Mouse (Mus musculus) CH12.LX (cell line): ENCODE data around the gene Emilin3. TPM values are rescaled to one million over a fixed set of nuclear protein-coding genes. Genes with fewer than 3 reads are reported as not detected.

ENCODE experiments used
- DNase-seq: peaks from one replicate; pipeline ENCODE4 v3.0.0-alpha.2; 2013; ENCODE audit errors: extremely low read depth
- H3K27ac ChIP-seq: 2 replicates; pipeline ENCODE4 v1.5.1; 2012; ENCODE audit warnings: low read depth, mild to moderate bottlenecking, control low read depth, moderate library complexity; ENCODE audit not compliant: insufficient read depth
- H3K27me3 ChIP-seq: replicated peaks from 2 replicates; pipeline ENCODE3; 2012; ENCODE audit warnings: inconsistent platforms
- H3K36me3 ChIP-seq, 2 experiments: replicated peaks in 1 of 2; 2 replicates each; pipeline versions ENCODE3 to v1.6.1; 2012; ENCODE audit warnings: inconsistent platforms in 1 of 2, low read length in 1 of 2, mild to moderate bottlenecking in 1 of 2, mixed read lengths in 1 of 2, moderate library complexity in 1 of 2; ENCODE audit not compliant: control insufficient read depth in 1 of 2, insufficient read depth in 1 of 2
- H3K4me1 ChIP-seq, 2 experiments: 2 replicates each; pipeline ENCODE4 v1.6.1; 2012; ENCODE audit warnings: inconsistent platforms in 1 of 2, moderate library complexity in 1 of 2; ENCODE audit not compliant: insufficient read depth in 2 of 2, control insufficient read depth in 1 of 2
- H3K4me2 ChIP-seq: 2 replicates; pipeline ENCODE4 v1.6.1; 2012; ENCODE audit warnings: low read depth, mild to moderate bottlenecking, control low read depth; ENCODE audit not compliant: poor library complexity, insufficient read depth, severe bottlenecking
- H3K4me3 ChIP-seq, 3 experiments: fragments of 150-350 bp in 1 of 3; sonication (generic) in 1 of 3; replicated peaks in 1 of 3; 2 replicates each; pipeline versions ENCODE3 to v1.5.1; 2011 to 2012; ENCODE audit warnings: low read depth in 2 of 3, low read length in 2 of 3, mild to moderate bottlenecking in 2 of 3, moderate library complexity in 2 of 3, control low read depth in 1 of 3, improper control_type of control experiment in 1 of 3, inconsistent platforms in 1 of 3, mixed read lengths in 1 of 3; ENCODE audit not compliant: poor library complexity in 1 of 3
- H3K79me2 ChIP-seq: replicated peaks from 2 replicates; pipeline ENCODE4 v1.6.1; 2012; ENCODE audit warnings: mild to moderate bottlenecking, moderate library complexity; ENCODE audit not compliant: control insufficient read depth, poor library complexity, insufficient read depth, severe bottlenecking; ENCODE audit errors: extremely low read depth
- H3K9ac ChIP-seq: 2 replicates; pipeline ENCODE4 v1.6.1; 2012; ENCODE audit warnings: low read depth, mild to moderate bottlenecking, control low read depth, moderate library complexity; ENCODE audit not compliant: insufficient read depth
- H3K9me3 ChIP-seq: replicated peaks from 2 replicates; pipeline ENCODE3; 2012; ENCODE audit warnings: low read length, inconsistent platforms, mixed read lengths
- BHLHE40 ChIP-seq: IDR thresholded peaks from 2 replicates; pipeline ENCODE4 v1.6.1; 2011; ENCODE audit warnings: mild to moderate bottlenecking, low read depth, low read length, improper control_type of control experiment
- CHD1 ChIP-seq: IDR thresholded peaks from 2 replicates; pipeline ENCODE4 v1.6.1; 2012; ENCODE audit warnings: low read depth, low read length, improper control_type of control experiment, inconsistent platforms
- JUND ChIP-seq: conservative IDR thresholded peaks from 2 replicates; pipeline ENCODE4 v1.6.1; 2011; ENCODE audit warnings: low read depth, low read length, improper control_type of control experiment
- MAFK ChIP-seq: IDR thresholded peaks from 2 replicates; pipeline ENCODE4 v1.6.1; 2011; ENCODE audit warnings: low read length, improper control_type of control experiment; ENCODE audit not compliant: insufficient replicate concordance
- MEF2A ChIP-seq: IDR thresholded peaks from 2 replicates; pipeline ENCODE4 v1.6.1; 2014; ENCODE audit warnings: low read depth, mild to moderate bottlenecking, inconsistent platforms, low read length, improper control_type of control experiment, borderline replicate concordance
- POLR2A ChIP-seq: IDR thresholded peaks from 2 replicates; pipeline ENCODE4 v1.6.1; 2011; ENCODE audit warnings: low read depth, mild to moderate bottlenecking, improper control_type of control experiment, low read length
- RCOR1 ChIP-seq: conservative IDR thresholded peaks from 2 replicates; pipeline ENCODE4 v1.6.1; 2012; ENCODE audit warnings: low read depth, mild to moderate bottlenecking, inconsistent platforms, low read length, improper control_type of control experiment
- TBP ChIP-seq: conservative IDR thresholded peaks from 2 replicates; pipeline ENCODE4 v1.6.1; 2011; ENCODE audit warnings: low read depth, low read length, improper control_type of control experiment
- USF1 ChIP-seq: IDR thresholded peaks from 2 replicates; pipeline ENCODE4 v1.6.1; 2014; ENCODE audit warnings: low read depth, mild to moderate bottlenecking, inconsistent platforms, low read length, improper control_type of control experiment
- ZKSCAN1 ChIP-seq: IDR thresholded peaks from 2 replicates; pipeline ENCODE4 v1.6.1; 2012; ENCODE audit warnings: low read depth, inconsistent platforms, low read length, improper control_type of control experiment, borderline replicate concordance
- ZMIZ1 ChIP-seq: IDR thresholded peaks from 2 replicates; pipeline ENCODE4 v1.6.1; 2012; ENCODE audit warnings: low read depth, mild to moderate bottlenecking, inconsistent platforms, low read length, improper control_type of control experiment
- dilution Hi-C: fragments of 300-500 bp; cut with MboI; formaldehyde crosslinking; loops from 2 replicates; pipeline ENCODE4 v1.14.3; 2020; ENCODE audit warnings: low sequenced_read_pairs; ENCODE audit not compliant: extremely low pct_unique_long_range_greater_than_20kb, extremely low pct_ligation_motif_present
- in situ Hi-C: fragments of 300-500 bp; cut with MboI; formaldehyde crosslinking; loops from 3 replicates; pipeline ENCODE4 v1.14.3; 2019; ENCODE audit warnings: low sequenced_read_pairs, low pct_ligation_motif_present, low pct_unique_long_range_greater_than_20kb, mixed read lengths
- polyA plus RNA-seq: library from polyadenylated mRNA; unstranded; fragments of >175 nt; gene quantifications from 2 replicates; pipeline ENCODE4 v1.2.1, GENCODE M21; 2012; ENCODE audit warnings: low read depth; ENCODE audit not compliant: insufficient read length
- total RNA-seq, 2 experiments: library from RNA; depleted of rRNA; stranded (reverse); fragments of 300-350 nt in 1 of 2; fragments of >200 nt in 1 of 2; gene quantifications; 2 replicates each; pipeline ENCODE4 v1.2.3; 2012 to 2014

Emilin3 gene
- total and polyA plus RNA-seq, 3 experiments: not detected

GRCm38 (mm10) chr2:160917313-160917712 is 5.2 kb upstream of the Emilin3 start:
- in situ Hi-C loops: no loop called here

GRCm38 (mm10) chr2:160916714-160917113 is 4.6 kb upstream of the Emilin3 start:
- Histone ChIP-seq H3K4me3 (no peak overlapping the region), H3K4me2 (no peak overlapping the region), H3K9me3 (peaks cover 7% of the 10 kb centered on the region), H3K36me3 (no peaks in the 10 kb centered on the region), H3K27ac (no peak overlapping the region), H3K27me3 (no peaks in the 10 kb centered on the region), H3K79me2 (no peaks in the 10 kb centered on the region), H3K9ac (no peak overlapping the region), H3K4me1 (peaks cover 7 to 37% of the 10 kb centered on the region in 2 experiments; a peak in 3 of 4 replicates)
- TF ChIP-seq MAFK (no peak), MEF2A (no peak), ZMIZ1 (no peak), JUND (no peak), RCOR1 (no peak), BHLHE40 (peak; percentile 69)
- in situ Hi-C loops: no loop called here
- dilution Hi-C loops: no loop called here
- peak; percentile 47 for DNase-seq

More at GRCm38 (mm10) chr2:160917313-160917712, 5.2 kb upstream of the Emilin3 start:
- Histone ChIP-seq H3K4me1 (peaks cover 7 to 43% of the 10 kb centered on the region in 2 experiments; a peak in 3 of 4 replicates), H3K4me3 (no peak overlapping the region), H3K27ac (no peak overlapping the region), H3K27me3 (no peaks in the 10 kb centered on the region), H3K79me2 (no peaks in the 10 kb centered on the region), H3K9ac (no peak overlapping the region), H3K36me3 (no peaks in the 10 kb centered on the region), H3K4me2 (no peak overlapping the region), H3K9me3 (peaks cover 3% of the 10 kb centered on the region)
- dilution Hi-C loops: no loop called here
- no peak for TF ChIP-seq RCOR1
- no peak for TF ChIP-seq USF1
- TF ChIP-seq POLR2A: no peak
- no peak for TF ChIP-seq TBP
- TF ChIP-seq ZKSCAN1: no peak
- no peak for TF ChIP-seq CHD1
- DNase-seq: no peak

- H3K4me2 ChIP-seq: no peak overlapping the region
- peaks cover 7 to 32% of the 10 kb centered on the region in 2 experiments; a peak in 3 of 4 replicates for H3K4me1 ChIP-seq
- H3K36me3 ChIP-seq: no peaks in the 10 kb centered on the region
Observed at GRCm38 (mm10) chr2:160915821-160916610, 3.9 kb upstream of the Emilin3 start.

More at GRCm38 (mm10) chr2:160915821-160916610, 3.9 kb upstream of the Emilin3 start:
- Histone ChIP-seq H3K9ac (no peak overlapping the region), H3K79me2 (no peaks in the 10 kb centered on the region), H3K27me3 (no peaks in the 10 kb centered on the region), H3K4me3 (no peak overlapping the region), H3K27ac (no peak overlapping the region), H3K9me3 (peaks cover 10% of the 10 kb centered on the region)
- dilution Hi-C loops: no loop called here
- TF ChIP-seq POLR2A (no peak), MEF2A (no peak)
- DNase-seq: no peak
- in situ Hi-C loops: no loop called here
